Mouse (Mus musculus) hindbrain, embryonic 14.5 days (tissue): ENCODE data around the gene Gm49711. TPM values are rescaled to one million over a fixed set of nuclear protein-coding genes. Genes with fewer than 3 reads are reported as not detected.
"Not testable (repeated sequence)": the region's sequence is repeated elsewhere in the genome, so short reads cannot be mapped to it uniquely, and the experiment has no call there.

Experiments used
- ATAC-seq: fragments of 200-750 bp; cut with Nextera tagmentation; 2 replicates; pipeline ENCODE4 v1.8.0; 2017; ENCODE audit warnings: moderate number of reproducible peaks, mild to moderate bottlenecking, moderate TSS enrichment, moderate library complexity; ENCODE audit not compliant: low FRiP score
- DNase-seq: peaks from one replicate; pipeline ENCODE4 v3.0.0-alpha.2; 2015; ENCODE audit warnings: low spot score
- H3K27ac ChIP-seq: fragments of 300-500 bp; sonication (generic); 2 replicates; pipeline ENCODE4 v1.5.1; 2014; ENCODE audit warnings: mild to moderate bottlenecking, moderate library complexity
- H3K27me3 ChIP-seq: fragments of 300-500 bp; sonication (generic); 2 replicates; pipeline ENCODE4 v1.6.1; 2014; ENCODE audit warnings: mild to moderate bottlenecking, low read length, mixed read lengths; ENCODE audit not compliant: control insufficient read depth, insufficient read depth
- H3K36me3 ChIP-seq: fragments of 300-500 bp; sonication (generic); replicated peaks from 2 replicates; pipeline ENCODE4 v1.6.1; 2014; ENCODE audit not compliant: control insufficient read depth, insufficient read depth
- H3K4me1 ChIP-seq: fragments of 300-500 bp; sonication (generic); replicated peaks from 2 replicates; pipeline ENCODE4 v1.6.1; 2014; ENCODE audit warnings: antibody characterized with exemption, low read length, mixed read lengths; ENCODE audit not compliant: control insufficient read depth, insufficient read depth
- H3K4me2 ChIP-seq: fragments of 300-500 bp; sonication (generic); replicated peaks from 2 replicates; pipeline ENCODE4 v1.6.1; 2014; ENCODE audit warnings: mild to moderate bottlenecking, moderate library complexity
- H3K4me3 ChIP-seq: fragments of 300-500 bp; sonication (generic); replicated peaks from 2 replicates; pipeline ENCODE4 v1.5.1; 2014; ENCODE audit warnings: mild to moderate bottlenecking, low read length
- H3K9ac ChIP-seq: fragments of 300-500 bp; sonication (generic); 2 replicates; pipeline ENCODE4 v1.6.1; 2014
- H3K9me3 ChIP-seq: fragments of 300-500 bp; sonication (generic); 2 replicates; pipeline ENCODE4 v1.6.1; 2016; ENCODE audit warnings: low read length; ENCODE audit not compliant: control insufficient read depth
- WGBS: fragments of 180-500 bp; shearing (Covaris S2); extraction: QIAGEN DNeasy Blood & Tissue Kit; methylation state at CpG from one replicate; pipeline ENCODE4 v1.1.7; 2014; 5-methylcytosine and 5-hydroxymethylcytosine counted together
- polyA plus RNA-seq: library from polyadenylated mRNA; unstranded; fragments of >200 nt; fragmentation: Nextera tagmentation; extraction: Ambion mirVana; gene quantifications from 2 replicates; pipeline ENCODE4 v1.2.1, GENCODE M21; 2014

Gene Gm49711
- polyA plus RNA-seq, 1 experiment from 2014 or later, result 0.54 TPM

DNA sequence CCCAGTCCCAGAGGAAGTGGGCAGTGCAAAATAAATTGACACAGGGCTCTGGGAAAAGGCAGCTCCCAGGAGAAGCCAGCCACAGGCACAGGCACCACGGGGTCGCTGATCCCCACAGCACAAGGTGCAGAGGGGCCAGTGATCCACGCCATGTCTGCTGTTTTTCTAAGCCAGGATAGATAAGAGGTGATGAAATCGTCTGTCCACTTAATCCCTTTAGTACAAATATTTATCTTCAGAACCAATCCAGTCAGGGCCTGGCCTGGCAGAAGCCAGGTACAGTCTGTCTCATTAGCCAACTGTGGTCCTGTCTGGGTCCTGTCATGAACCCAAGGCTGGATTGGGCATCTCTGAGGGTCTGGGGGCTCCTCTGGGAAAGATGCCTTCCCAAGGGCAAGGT lies 125.4 kb downstream of the Gm49711 start:
- Histone ChIP-seq H3K9ac (no peak overlapping the region), H3K4me2 (no peak overlapping the region), H3K27ac (no peak overlapping the region), H3K4me1 (no peaks in the 10 kb centered on the region), H3K9me3 (no peaks in the 10 kb centered on the region), H3K36me3 (no peaks in the 10 kb centered on the region), H3K27me3 (no peaks in the 10 kb centered on the region), H3K4me3 (no peak overlapping the region)
- DNase-seq (no peak), ATAC-seq (no peak)
- WGBS, result 75% methylated on average over 4 of the region's 4 CpGs

DNA sequence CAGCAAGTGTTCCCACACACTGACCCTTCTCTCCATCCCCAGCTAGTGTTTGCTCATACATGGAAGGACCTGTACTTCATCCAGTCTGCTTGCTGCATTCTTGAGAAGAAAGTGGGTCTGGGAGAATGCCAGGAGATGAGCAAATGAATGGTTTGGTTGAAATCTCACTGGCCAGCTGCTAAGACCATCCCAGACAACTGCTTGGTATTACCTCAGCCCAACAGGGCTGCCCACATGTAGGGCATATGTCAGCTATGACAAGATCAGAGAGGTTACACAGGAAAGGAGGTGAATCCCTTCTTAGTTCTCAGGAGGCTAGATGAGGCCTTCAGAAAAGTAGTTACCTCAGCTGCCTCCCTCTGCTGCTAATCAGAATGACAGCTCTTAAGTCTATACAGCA lies 132.5 kb downstream of the Gm49711 start:
- Histone ChIP-seq H3K9ac (no peak overlapping the region), H3K9me3 (no peaks in the 10 kb centered on the region), H3K27me3 (no peaks in the 10 kb centered on the region), H3K36me3 (no peaks in the 10 kb centered on the region), H3K4me3 (no peak overlapping the region), H3K4me2 (no peak overlapping the region), H3K27ac (no peak overlapping the region), H3K4me1 (no peaks in the 10 kb centered on the region)
- DNase-seq, result no peak
- no peak for ATAC-seq

DNA sequence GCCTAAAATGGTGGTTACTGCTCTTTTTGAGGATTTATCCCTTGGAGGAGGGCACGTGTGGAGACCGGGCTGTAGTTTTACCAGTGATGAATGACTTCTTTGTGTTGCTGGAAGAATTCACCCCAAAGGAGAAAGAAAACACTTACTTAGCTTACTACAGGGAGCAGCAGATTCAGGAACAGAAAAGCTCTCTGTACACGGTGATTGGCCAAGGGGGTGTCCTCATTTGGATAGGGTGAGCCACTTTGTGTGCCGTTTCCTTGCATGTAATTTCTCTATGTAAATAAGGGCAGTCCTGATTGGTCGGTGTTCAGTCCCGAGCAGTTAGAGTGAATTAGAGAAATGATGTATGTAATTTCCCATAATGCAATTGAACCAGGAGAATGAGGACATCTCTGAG lies 137.0 kb downstream of the Gm49711 start:
- no peak overlapping the region for H3K4me3 ChIP-seq
- no peak overlapping the region for H3K27ac ChIP-seq
- H3K27me3 ChIP-seq, result no peaks in the 10 kb centered on the region
- DNase-seq (no peak), ATAC-seq (no peak)
- no peak overlapping the region for H3K9ac ChIP-seq
- no peaks in the 10 kb centered on the region for H3K9me3 ChIP-seq
- H3K4me1 ChIP-seq, result no peaks in the 10 kb centered on the region
- 76% methylated on average over 6 of the region's 6 CpGs for WGBS
- no peaks in the 10 kb centered on the region for H3K36me3 ChIP-seq
- H3K4me2 ChIP-seq, result no peak overlapping the region

DNA sequence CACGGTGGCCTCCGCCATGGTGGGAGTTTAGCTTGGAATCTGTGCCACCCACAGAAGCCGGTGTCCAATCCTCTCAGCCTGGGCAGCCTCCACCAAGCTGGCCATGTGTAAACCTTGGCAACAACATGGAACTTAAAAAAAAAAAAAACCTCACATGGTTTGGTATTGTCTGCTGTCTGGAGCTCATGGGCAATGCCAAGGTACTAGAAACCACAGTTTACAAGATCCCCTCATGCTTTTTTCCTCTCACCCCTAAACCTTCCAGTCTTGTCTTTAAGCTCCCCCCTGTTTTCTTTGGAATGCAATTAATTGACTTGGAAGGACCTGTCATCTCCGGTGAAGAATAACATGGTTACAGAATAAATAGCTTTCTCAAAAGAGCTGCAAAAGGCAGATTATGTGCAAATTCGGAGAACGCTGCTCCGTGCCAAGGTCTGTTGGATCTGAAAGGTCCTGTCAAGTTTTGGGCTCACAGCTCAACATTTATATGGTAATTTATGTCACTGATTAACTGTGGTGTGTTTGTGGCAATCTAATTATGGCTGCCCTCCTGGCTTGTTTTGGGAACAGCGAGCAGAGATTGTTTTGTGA lies 138.7 kb downstream of the Gm49711 start:
- peak; percentile 35; the same call in 1 of the 2 replicates for ATAC-seq
- H3K27me3 ChIP-seq, result no peaks in the 10 kb centered on the region
- no peak overlapping the region for H3K4me2 ChIP-seq
- H3K36me3 ChIP-seq, result no peaks in the 10 kb centered on the region
- H3K9ac ChIP-seq, result no peak overlapping the region
- 55% methylated on average over 8 of the region's 8 CpGs for WGBS
- peak; percentile 39 for DNase-seq
- H3K4me3 ChIP-seq, result no peak overlapping the region
- H3K9me3 ChIP-seq, result no peaks in the 10 kb centered on the region
- no peaks in the 10 kb centered on the region for H3K4me1 ChIP-seq
- 0 out of 2 replicates have a peak overlapping the region, but pooled peaks have one; percentile 26 for H3K27ac ChIP-seq

DNA sequence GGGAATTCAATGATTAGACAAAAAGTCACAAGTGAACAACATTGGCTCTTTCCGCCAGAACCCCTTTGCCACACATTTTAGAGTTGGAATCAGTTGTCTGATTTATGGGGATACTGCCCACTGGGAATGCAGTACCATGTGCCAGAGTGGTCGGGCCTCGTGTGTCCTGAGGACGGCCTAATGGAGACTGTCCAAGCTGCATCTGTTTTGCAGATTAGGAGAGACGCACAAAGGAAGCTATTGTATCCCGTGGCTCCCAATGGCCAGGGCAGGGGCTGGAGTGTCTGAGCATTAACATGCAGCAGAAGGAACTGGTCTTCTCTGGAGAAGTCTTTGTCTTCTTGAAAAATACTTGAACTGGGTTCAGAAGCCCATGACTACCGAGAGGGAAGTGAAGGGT lies 142.5 kb downstream of the Gm49711 start:
- DNase-seq, result no peak
- WGBS, result 33% methylated on average over 7 of the region's 7 CpGs

DNA sequence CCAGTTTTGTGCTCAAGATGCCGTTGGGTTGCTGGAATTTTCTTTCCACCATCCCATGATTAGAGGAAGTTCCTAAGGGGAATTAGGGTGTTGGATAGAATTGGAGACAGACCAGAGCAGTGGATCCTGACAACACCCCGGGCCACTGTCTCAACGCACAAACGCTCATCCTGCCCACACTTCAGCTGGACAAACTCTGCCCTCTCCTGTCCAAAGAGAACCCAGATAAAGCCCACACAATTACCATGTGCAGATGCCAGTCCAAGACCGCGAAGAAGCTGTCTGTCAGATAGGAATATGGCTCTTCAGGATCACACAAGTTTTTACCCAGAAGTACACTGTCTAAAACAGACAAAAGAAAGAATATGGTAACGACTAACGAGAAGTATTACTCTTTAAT lies 145.5 kb downstream of the Gm49711 start:
- ATAC-seq (no peak), DNase-seq (no peak)
- 86% methylated on average over 8 of the region's 8 CpGs for WGBS
- Histone ChIP-seq H3K4me1 (no peaks in the 10 kb centered on the region), H3K9ac (no peak overlapping the region), H3K36me3 (no peaks in the 10 kb centered on the region), H3K4me2 (no peak overlapping the region), H3K27me3 (no peaks in the 10 kb centered on the region), H3K27ac (no peak overlapping the region), H3K9me3 (no peaks in the 10 kb centered on the region), H3K4me3 (no peak overlapping the region)

More for the DNA sequence above, 142.5 kb downstream of the Gm49711 start:
- H3K4me1 ChIP-seq, result no peaks in the 10 kb centered on the region
- H3K9me3 ChIP-seq, result no peaks in the 10 kb centered on the region
- peak; percentile 87; the same call in 1 of the 2 replicates for ATAC-seq
- no peaks in the 10 kb centered on the region for H3K27me3 ChIP-seq
- no peak overlapping the region for H3K4me2 ChIP-seq
- H3K9ac ChIP-seq, result no peak overlapping the region
- no peaks in the 10 kb centered on the region for H3K36me3 ChIP-seq
- H3K4me3 ChIP-seq, result no peak overlapping the region
- H3K27ac ChIP-seq, result no peak overlapping the region

DNA sequence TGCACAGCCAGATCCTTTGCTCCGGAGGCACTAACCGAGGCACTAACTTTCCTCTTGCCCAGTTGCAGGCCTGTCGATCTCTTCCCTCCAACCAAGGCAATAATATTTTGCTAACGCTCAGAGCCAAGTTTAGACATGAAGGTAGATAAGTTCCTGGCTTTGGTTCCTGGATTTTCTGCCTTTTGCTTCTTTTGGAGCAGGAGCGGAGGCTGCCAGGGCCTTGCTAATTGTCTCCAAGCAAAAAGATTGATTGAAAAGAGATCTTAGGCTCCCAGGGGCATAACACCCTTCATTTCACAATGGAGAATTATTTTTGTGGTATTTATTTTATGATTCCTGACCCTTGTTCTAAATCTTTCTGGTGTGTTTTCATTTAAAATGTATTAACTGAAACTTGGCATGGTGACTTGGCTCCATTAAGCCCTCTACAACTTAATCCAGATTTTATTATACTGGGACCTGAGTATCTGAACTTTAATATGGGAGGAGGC lies 151.2 kb downstream of the Gm49711 start:
- DNase-seq (no peak), ATAC-seq (no peak)
- H3K4me1 ChIP-seq, result no peaks in the 10 kb centered on the region

DNA sequence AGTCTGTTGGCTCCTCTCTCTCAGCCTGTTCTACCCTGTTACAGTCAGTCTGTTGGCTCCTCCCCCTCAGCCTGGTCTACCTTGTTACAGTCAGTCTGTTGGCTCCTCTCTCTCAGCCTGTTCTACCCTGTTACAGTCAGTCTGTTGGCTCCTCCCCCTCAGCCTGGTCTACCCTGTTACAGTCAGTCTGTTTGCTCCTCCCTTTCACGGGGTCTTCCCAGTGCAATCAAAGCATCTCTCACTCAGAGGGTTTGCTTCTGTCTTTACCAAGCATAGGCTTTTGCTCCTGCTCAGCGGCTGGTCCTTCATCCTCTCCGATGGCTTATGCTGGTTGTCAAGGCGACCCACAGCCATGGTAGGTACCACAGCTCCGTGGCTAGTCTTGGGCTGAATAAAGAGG lies 152.2 kb downstream of the Gm49711 start:
- not testable (repeated sequence) for H3K9me3 ChIP-seq, H3K4me1 ChIP-seq, ATAC-seq, H3K4me3 ChIP-seq, H3K36me3 ChIP-seq, H3K27ac ChIP-seq, H3K27me3 ChIP-seq, DNase-seq, H3K4me2 ChIP-seq, H3K9ac ChIP-seq
- 63% methylated on average over 5 of the region's 5 CpGs for WGBS

More for the DNA sequence above, 151.2 kb downstream of the Gm49711 start:
- H3K9ac ChIP-seq, result no peak overlapping the region
- H3K9me3 ChIP-seq, result no peaks in the 10 kb centered on the region
- no peak overlapping the region for H3K27ac ChIP-seq
- 87% methylated on average over 5 of the region's 5 CpGs for WGBS
- H3K27me3 ChIP-seq, result no peaks in the 10 kb centered on the region
- no peak overlapping the region for H3K4me3 ChIP-seq
- H3K36me3 ChIP-seq, result no peaks in the 10 kb centered on the region
- no peak overlapping the region for H3K4me2 ChIP-seq

DNA sequence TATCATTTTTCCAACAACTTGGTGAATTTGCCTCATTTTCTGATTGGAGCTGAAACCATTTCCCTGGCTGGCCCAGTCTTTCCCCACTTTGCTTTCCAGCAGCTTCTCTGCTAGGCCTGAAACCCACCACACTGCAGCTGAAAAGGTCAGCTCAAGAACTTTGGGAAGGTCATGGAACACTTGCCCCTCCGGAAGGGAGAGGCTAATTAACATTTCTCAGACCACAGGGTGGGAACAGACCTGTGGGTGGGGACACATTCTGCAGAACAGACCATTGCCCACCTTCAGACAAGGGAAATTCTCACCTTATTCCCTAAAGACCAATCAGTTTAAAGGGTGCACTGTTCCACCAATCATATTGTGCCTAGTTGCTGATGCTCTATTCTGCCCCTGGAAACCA lies 155.8 kb downstream of the Gm49711 start:
- not testable (repeated sequence) for H3K9me3 ChIP-seq, H3K9ac ChIP-seq, H3K27ac ChIP-seq, H3K4me3 ChIP-seq, ATAC-seq, H3K27me3 ChIP-seq, DNase-seq, H3K4me1 ChIP-seq, H3K4me2 ChIP-seq, H3K36me3 ChIP-seq
- 56% methylated on average over 1 of the region's 1 CpGs for WGBS
